Mouse (Mus musculus): ENCODE results near the gene Cenpx. TPM values are rescaled to one million over a fixed set of nuclear protein-coding genes. Genes with fewer than 3 reads are reported as not detected.

The Cenpx gene
- polyA plus RNA-seq, 1 experiment from 2014 or later: 133 TPM

DNA sequence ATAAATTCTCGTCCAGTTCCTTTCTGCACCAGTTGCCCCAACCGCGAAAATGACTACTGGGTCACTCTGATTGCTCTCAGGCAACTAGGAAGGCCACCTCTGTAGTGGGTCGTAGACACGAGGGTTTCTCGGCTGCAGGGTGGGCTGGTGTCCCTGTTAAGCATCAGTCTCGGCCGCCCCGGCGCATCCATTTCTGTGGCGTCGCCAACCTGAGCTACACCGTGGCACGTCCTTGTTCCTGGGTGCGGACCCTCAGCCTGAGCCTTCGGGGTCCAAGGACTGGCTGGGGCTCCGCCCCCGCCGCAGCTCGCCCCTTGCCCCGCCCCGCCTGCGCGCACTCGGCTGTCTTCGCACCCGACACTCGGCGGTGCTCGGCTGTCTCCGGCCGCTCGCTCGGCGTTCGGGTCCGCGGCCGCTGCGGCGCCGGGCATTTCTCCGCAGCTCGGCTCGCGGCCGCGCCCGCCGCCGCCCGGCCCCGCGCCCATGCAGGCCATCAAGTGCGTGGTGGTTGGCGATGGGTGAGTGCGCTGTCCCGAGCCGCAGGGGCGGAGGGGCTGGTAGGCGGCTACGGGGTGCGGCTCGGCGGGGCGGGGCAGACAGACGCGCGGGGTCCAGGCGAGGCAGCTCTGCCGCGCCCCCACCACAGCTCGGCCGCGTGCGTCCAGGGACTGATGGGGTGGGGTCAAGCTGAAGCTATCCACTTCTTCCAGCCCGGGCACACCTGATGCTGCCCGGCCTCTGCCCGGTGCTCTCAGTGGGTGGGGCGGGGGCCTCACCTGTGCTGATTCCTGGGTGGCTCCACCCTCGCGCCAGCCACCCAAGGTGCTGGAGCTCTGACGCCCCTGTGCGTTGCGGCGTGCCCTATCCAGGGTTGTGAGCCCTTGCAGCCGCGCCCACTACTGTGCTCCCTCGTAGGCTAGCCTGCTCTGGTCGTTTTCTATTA is 7.9 kb upstream of the Cenpx start, which contains the start of gene Rac3:
Gene Rac3, plus strand, starts transcription at position 347 of the 943 bp plus-strand sequence.
- DNase-seq (ENCODE audit: low spot score): peak; percentile 81
- under 1% methylated on average over 90 of the region's 90 CpGs for WGBS
- Histone ChIP-seq H3K9me3 (replicated peaks) (no peaks in the 10 kb centered on the region), H3K27me3 (ENCODE audit: low read depth, poor library complexity, severe bottlenecking) (peaks cover 52% of the 10 kb centered on the region), H3K36me3 (peaks cover 37% of the 10 kb centered on the region), H3K27ac (replicated peaks) (peak within 1 kb of the TSS; percentile 79), H3K4me3 (peak within 1 kb of the TSS; percentile 74), H3K4me1 (peaks cover 34% of the 10 kb centered on the region)

DNA sequence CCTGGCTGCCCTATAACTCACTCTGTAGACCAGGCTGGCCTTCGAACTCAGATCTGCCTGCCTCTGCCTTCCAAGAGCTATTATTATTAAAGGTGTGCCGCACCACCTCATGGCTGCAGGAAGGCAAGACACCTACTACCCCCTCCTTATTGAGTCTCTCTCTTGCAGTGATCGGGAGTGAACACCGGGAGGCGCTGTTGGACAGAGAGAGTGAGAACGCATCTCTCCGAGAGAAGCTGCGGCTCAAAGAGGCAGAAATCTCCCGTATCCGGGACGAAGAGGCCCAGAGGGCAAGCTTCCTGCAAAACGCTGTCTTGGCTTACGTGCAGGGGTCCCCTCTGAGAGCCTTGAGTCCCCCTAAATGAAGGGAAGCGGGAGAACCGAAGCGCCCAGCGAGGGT is 6.9 kb upstream of the Cenpx start:
- Histone ChIP-seq H3K27me3 (ENCODE audit: low read depth, poor library complexity, severe bottlenecking) (peaks cover 43% of the 10 kb centered on the region), H3K4me3 (peak overlapping the region; percentile 74), H3K36me3 (peaks cover 47% of the 10 kb centered on the region), H3K27ac (replicated peaks) (peak overlapping the region; percentile 79), H3K4me1 (peaks cover 30% of the 10 kb centered on the region), H3K9me3 (replicated peaks) (no peaks in the 10 kb centered on the region)
- DNase-seq (ENCODE audit: low spot score): peak; percentile 91
- WGBS: 11% methylated on average over 17 of the region's 17 CpGs

DNA sequence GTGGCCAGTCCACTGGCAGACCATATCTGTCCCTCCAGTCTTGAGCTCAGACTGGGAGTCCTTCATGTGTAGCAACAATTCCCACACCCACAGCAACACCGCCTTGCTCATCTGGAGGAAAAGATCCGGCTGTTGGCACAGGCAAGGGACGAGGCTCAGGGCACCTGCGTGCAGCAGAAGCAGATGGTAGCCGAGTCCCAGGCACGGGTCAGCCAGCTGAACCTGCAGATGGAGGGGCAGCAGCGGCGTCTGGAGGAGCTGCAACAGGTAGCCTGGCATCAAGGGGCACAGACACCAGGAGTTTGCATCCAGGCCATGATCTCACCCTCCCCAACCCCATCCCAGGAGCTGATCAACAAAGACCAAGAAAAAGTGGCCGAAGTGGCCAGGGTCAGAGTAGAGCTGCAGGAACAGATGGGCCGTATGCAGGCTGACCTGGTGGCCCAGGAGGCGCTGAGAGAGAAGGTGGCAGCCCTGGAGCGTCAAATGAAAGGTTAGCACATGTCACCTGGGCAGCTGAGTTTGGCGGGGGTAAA is 6.4 kb upstream of the Cenpx start:
- no peaks in the 10 kb centered on the region for H3K9me3 ChIP-seq (replicated peaks)
- peaks cover 37% of the 10 kb centered on the region for H3K27me3 ChIP-seq (ENCODE audit: low read depth, poor library complexity, severe bottlenecking)
- no peak for DNase-seq (ENCODE audit: low spot score)
- peaks cover 52% of the 10 kb centered on the region for H3K36me3 ChIP-seq
- H3K27ac ChIP-seq (replicated peaks): no peak overlapping the region
- peaks cover 34% of the 10 kb centered on the region for H3K4me1 ChIP-seq
- no peak overlapping the region for H3K4me3 ChIP-seq
- 90% methylated on average over 13 of the region's 13 CpGs for WGBS

GRCm38 (mm10) chr11:120719242-120719641 is 5.7 kb upstream of the Cenpx start:
- Histone ChIP-seq H3K4me1 (peaks cover 41% of the 10 kb centered on the region), H3K4me3 (no peak overlapping the region), H3K9me3 (replicated peaks) (no peaks in the 10 kb centered on the region), H3K27me3 (ENCODE audit: low read depth, poor library complexity, severe bottlenecking) (peaks cover 37% of the 10 kb centered on the region), H3K36me3 (peaks cover 52% of the 10 kb centered on the region), H3K27ac (replicated peaks) (no peak overlapping the region)
- WGBS: 88% methylated on average over 9 of the region's 9 CpGs
- no peak for DNase-seq (ENCODE audit: low spot score)

- peak overlapping the region; percentile 74 for H3K4me3 ChIP-seq
- no peaks in the 10 kb centered on the region for H3K9me3 ChIP-seq (replicated peaks)
- H3K27me3 ChIP-seq (ENCODE audit: low read depth, poor library complexity, severe bottlenecking): 0 out of 2 replicates have a peak, but pooled peaks cover 4% of the 10 kb centered on the region
- no peak overlapping the region for H3K27ac ChIP-seq (replicated peaks)
- H3K36me3 ChIP-seq: peaks cover 66% of the 10 kb centered on the region
- H3K4me1 ChIP-seq: peaks cover 37% of the 10 kb centered on the region
- DNase-seq (ENCODE audit: low spot score): no peak
- 94% methylated on average over 9 of the region's 9 CpGs for WGBS
Observed at GRCm38 (mm10) chr11:120715131-120715530, 1.6 kb upstream of the Cenpx start.

DNA sequence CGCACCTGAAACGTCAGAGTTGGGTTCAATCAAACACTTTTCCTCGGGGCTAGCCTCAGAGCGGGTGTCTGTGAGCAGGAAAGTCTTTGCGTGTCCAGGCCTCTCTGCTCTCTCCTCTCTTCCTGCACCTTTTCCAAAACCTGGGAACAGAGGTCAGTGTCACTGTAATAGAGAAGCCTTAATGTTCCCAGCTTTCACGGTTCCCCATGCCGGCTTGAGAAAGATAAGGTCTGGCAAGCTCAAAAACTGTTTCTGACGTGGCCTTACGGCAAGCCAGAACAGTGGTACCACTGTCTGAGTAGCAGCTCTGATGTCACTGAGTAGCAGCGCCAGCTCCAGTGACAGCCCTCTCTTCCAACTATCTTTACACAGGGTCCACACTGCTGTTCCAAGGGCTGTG is 1.0 kb upstream of the Cenpx start:
- no peaks in the 10 kb centered on the region for H3K9me3 ChIP-seq (replicated peaks)
- peaks cover 33% of the 10 kb centered on the region for H3K4me1 ChIP-seq
- no peak for DNase-seq (ENCODE audit: low spot score)
- peaks cover 66% of the 10 kb centered on the region for H3K36me3 ChIP-seq
- peak overlapping the region; percentile 81 for H3K27ac ChIP-seq (replicated peaks)
- peak overlapping the region; percentile 74 for H3K4me3 ChIP-seq
- H3K27me3 ChIP-seq (ENCODE audit: low read depth, poor library complexity, severe bottlenecking): no peaks in the 10 kb centered on the region
- WGBS: 69% methylated on average over 10 of the region's 10 CpGs

GRCm38 (mm10) chr11:120712771-120713568 is 568 bp downstream of the Cenpx start:
- H3K27me3 ChIP-seq (ENCODE audit: low read depth, poor library complexity, severe bottlenecking): 0 out of 2 replicates have a peak, but pooled peaks cover 6% of the 10 kb centered on the region

DNA sequence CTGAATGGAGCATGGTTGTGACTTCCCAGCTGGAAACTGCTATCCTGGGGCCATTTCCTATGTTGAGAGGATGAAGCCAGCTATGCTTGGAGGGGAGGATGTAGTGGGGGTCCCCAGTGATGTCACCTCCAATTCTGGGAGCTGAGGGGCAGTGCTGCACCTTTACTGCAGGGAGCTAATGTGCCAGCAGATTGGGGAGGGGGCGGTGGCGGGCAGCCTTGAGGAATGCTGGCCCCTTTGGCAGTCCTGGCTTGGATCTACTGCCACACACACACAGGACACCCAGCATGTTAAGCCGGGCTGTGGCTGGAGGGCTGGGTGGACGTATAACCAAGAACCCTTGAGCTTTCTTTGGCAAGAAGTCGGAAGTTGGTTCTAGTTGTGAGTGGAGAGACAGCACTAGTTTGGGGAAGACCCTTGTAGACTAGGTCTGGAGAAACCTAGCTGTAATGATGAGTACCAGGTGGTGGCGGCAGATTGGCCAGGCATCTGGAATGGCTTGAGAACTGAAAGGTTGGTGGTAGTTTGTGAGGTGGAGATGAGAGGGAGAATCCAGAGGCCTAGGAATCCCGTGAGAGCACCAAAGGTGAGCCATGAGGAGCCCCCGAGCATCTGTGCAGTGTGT is 1.4 kb downstream of the Cenpx start:
- no peak for DNase-seq (ENCODE audit: low spot score)
- Histone ChIP-seq H3K27me3 (ENCODE audit: low read depth, poor library complexity, severe bottlenecking) (0 out of 2 replicates have a peak, but pooled peaks cover 6% of the 10 kb centered on the region), H3K27ac (replicated peaks) (0 out of 2 replicates have a peak overlapping the region, but pooled peaks have one; percentile 81), H3K4me1 (peaks cover 56% of the 10 kb centered on the region), H3K36me3 (peaks cover 55% of the 10 kb centered on the region), H3K9me3 (replicated peaks) (no peaks in the 10 kb centered on the region), H3K4me3 (peak overlapping the region; percentile 74)
- WGBS: 65% methylated on average over 8 of the region's 8 CpGs

More at GRCm38 (mm10) chr11:120712771-120713568, 568 bp downstream of the Cenpx start:
- H3K4me1 ChIP-seq: peaks cover 48% of the 10 kb centered on the region
- H3K9me3 ChIP-seq (replicated peaks): no peaks in the 10 kb centered on the region
- peaks cover 64% of the 10 kb centered on the region for H3K36me3 ChIP-seq
- peak overlapping the region; percentile 74 for H3K4me3 ChIP-seq
- under 1% methylated on average over 38 of the region's 38 CpGs for WGBS
- peak overlapping the region; percentile 81 for H3K27ac ChIP-seq (replicated peaks)
- DNase-seq (ENCODE audit: low spot score): peak; percentile 76

- Histone ChIP-seq H3K4me1 (peaks cover 71% of the 10 kb centered on the region), H3K27me3 (ENCODE audit: low read depth, poor library complexity, severe bottlenecking) (0 out of 2 replicates have a peak, but pooled peaks cover 6% of the 10 kb centered on the region), H3K36me3 (peaks cover 43% of the 10 kb centered on the region), H3K4me3 (no peak overlapping the region), H3K9me3 (replicated peaks) (no peaks in the 10 kb centered on the region), H3K27ac (replicated peaks) (no peak overlapping the region)
- 84% methylated on average over 5 of the region's 5 CpGs for WGBS
- no peak for DNase-seq (ENCODE audit: low spot score)
Observed at GRCm38 (mm10) chr11:120710672-120711071, 2.9 kb downstream of the Cenpx start.

DNA sequence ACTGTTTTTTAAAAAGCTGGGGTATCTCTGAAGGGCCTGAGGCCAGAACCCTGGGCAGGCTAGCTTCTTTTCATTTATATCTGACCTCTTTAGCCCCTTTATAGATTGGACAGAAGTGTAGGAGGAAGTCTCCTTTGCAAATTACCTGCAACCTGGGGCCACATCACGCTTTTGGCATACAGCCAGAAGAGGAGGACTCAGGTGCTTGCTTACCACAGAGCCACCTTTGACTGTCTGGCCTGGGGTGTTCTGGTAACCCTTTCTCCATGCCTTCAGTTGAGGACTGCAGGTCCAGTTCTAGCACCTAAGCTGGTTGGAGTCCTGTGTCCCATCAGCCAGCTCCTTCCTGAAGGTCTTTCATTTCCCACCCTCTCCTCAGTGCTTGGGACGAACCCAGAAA is 4.0 kb downstream of the Cenpx start:
- no peak overlapping the region for H3K4me3 ChIP-seq
- H3K27ac ChIP-seq (replicated peaks): no peak overlapping the region
- 78% methylated on average over 2 of the region's 2 CpGs for WGBS
- DNase-seq (ENCODE audit: low spot score): no peak
- no peaks in the 10 kb centered on the region for H3K9me3 ChIP-seq (replicated peaks)
- peaks cover 74% of the 10 kb centered on the region for H3K4me1 ChIP-seq
- H3K27me3 ChIP-seq (ENCODE audit: low read depth, poor library complexity, severe bottlenecking): 0 out of 2 replicates have a peak, but pooled peaks cover 6% of the 10 kb centered on the region
- peaks cover 36% of the 10 kb centered on the region for H3K36me3 ChIP-seq

DNA sequence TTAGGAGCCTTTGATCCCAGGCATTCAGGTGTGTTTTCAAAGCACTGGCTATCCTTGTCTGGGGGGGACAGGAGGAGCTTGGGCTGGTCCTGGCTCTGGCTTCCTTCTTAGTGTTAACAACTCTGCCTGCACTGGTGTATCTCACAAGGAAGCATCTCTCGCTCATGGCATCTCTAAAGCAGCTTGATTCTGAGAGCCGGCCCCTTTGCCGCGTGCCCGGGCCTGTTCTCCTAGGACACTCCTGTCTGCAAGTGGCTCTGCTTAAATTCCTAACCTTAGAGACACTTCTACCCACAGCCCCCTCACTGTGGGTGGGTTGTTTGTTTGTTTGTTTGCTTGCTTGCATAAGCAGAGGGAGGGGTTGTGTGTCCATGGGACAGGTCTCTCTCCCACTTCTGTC is 5.6 kb downstream of the Cenpx start:
- Histone ChIP-seq H3K27ac (replicated peaks) (peak overlapping the region; percentile 82), H3K27me3 (ENCODE audit: low read depth, poor library complexity, severe bottlenecking) (0 out of 2 replicates have a peak, but pooled peaks cover 6% of the 10 kb centered on the region), H3K4me1 (peaks cover 76% of the 10 kb centered on the region), H3K9me3 (replicated peaks) (no peaks in the 10 kb centered on the region), H3K4me3 (no peak overlapping the region), H3K36me3 (peaks cover 50% of the 10 kb centered on the region)
- WGBS: 28% methylated on average over 5 of the region's 5 CpGs
- DNase-seq (ENCODE audit: low spot score): no peak

GRCm38 (mm10) chr11:120707225-120707624 is 6.3 kb downstream of the Cenpx start:
- H3K27ac ChIP-seq (replicated peaks): peak overlapping the region; percentile 82
- 0 out of 2 replicates have a peak, but pooled peaks cover 6% of the 10 kb centered on the region for H3K27me3 ChIP-seq (ENCODE audit: low read depth, poor library complexity, severe bottlenecking)
- 4% methylated on average over 12 of the region's 12 CpGs for WGBS
- H3K9me3 ChIP-seq (replicated peaks): no peaks in the 10 kb centered on the region
- peak; percentile 54 for DNase-seq (ENCODE audit: low spot score)
- H3K36me3 ChIP-seq: peaks cover 56% of the 10 kb centered on the region
- H3K4me1 ChIP-seq: peaks cover 68% of the 10 kb centered on the region
- H3K4me3 ChIP-seq: peak overlapping the region; percentile 30

All from midbrain, embryonic 10.5 days (tissue).